Mouse (Mus musculus) layer of hippocampus, adult 2 months (tissue): ENCODE results near the gene Zdhhc14. TPM values are rescaled to one million over a fixed set of nuclear protein-coding genes. Genes with fewer than 3 reads are reported as not detected.
A peak's percentile ranks its signal among the peaks of the same experiment; 100 is the strongest.

ENCODE experiments used
- DNase-seq, 2 experiments: peaks; one replicate each; pipeline ENCODE4 v3.0.0; 2022; ENCODE audit warnings: low spot score in 2 of 2
- H3K27ac ChIP-seq: fragments of 200-600 bp; 2 replicates; pipeline ENCODE4 v1.8.1; 2022
- H3K4me3 ChIP-seq: fragments of 200-600 bp; 2 replicates; pipeline ENCODE4 v1.8.1; 2022; ENCODE audit warnings: mild to moderate bottlenecking
- CTCF ChIP-seq: fragments of 200-600 bp; conservative IDR thresholded peaks from 2 replicates; pipeline ENCODE4 v1.8.1; 2022; ENCODE audit warnings: antibody characterized with exemption, mild to moderate bottlenecking, moderate library complexity
- total RNA-seq, 2 experiments: library from RNA; stranded (reverse); gene quantifications; 2 replicates each; pipeline ENCODE4 v1.2.3; 2021

Zdhhc14 gene
- total RNA-seq, 2 experiments from 2014 or later = 40.6 to 48.6 TPM

DNA sequence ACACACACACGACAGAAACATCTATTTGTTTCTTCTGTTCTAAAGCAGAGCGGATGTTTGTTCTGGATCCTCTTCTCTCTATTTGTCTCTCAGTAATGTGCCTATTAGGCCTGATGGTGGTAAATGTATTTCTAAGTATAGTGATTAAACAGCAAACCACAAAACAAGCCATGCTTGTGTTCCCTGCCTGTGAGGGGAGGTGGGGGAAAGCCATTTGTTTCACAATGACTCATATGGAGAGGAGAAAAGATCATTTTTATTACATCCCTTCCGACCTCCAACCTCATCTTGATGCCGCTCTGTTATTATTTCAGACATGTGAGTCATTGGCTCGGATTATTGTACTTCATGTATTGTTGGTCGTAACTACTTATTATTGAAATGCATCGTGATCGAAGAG lies 149.1 kb downstream of the Zdhhc14 start:
- no peak for TF ChIP-seq CTCF
- DNase-seq = no peak

GRCm38 (mm10) chr17:5642918-5643721 lies 150.8 kb downstream of the Zdhhc14 start:
- Histone ChIP-seq H3K27ac (peak overlapping the region; percentile 74), H3K4me3 (peak overlapping the region; percentile 3; the same call in 1 of the 2 replicates)
- TF ChIP-seq CTCF = no peak
- peak; percentile 72 to 79 for DNase-seq

More for the DNA sequence above, 149.1 kb downstream of the Zdhhc14 start:
- H3K4me3 ChIP-seq = no peak overlapping the region
- no peak overlapping the region for H3K27ac ChIP-seq

DNA sequence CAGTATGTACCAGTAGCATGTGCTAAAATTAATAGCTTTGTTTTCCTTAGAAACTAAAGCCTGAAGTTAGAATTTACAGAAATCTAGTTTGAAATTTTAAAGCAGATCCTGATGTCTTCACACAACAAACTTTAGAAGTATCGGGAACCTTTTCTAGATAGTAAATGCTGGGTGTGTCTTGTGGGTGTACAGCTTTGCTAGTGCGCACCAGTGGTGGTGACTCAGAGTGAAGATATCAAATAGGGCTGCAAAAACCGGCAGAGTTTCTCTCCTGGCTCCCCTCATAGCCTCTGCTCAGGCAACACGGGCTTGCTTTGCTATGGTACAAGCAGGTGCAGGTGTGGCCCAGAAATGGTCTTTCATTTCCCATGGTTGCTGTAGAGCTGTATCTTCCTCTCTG lies 157.8 kb downstream of the Zdhhc14 start:
- no peak for DNase-seq
- no peak overlapping the region for H3K4me3 ChIP-seq
- no peak for TF ChIP-seq CTCF

GRCm38 (mm10) chr17:5650642-5651041 lies 158.3 kb downstream of the Zdhhc14 start:
- Histone ChIP-seq H3K27ac (no peak overlapping the region), H3K4me3 (no peak overlapping the region)
- TF ChIP-seq CTCF = no peak
- no peak for DNase-seq

More for the DNA sequence above, 157.8 kb downstream of the Zdhhc14 start:
- no peak overlapping the region for H3K27ac ChIP-seq

DNA sequence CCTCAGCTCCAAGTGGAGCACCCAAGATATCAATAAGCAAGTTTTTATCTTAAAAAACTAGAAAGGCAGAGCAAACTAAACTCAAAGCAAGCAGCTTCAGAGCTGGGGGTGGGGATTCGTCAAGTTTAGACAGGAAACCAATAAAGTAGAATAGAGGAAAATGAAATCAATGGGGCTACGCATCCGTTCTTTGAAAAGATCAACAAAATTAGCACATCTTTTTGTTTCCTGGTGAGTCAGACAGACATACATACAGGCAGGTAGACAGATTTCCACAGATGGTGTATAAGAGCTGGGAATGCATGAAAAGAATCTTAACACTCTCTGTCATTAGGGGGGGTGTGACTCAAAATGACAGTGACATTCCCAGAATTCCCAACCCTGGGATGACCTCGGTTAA lies 159.2 kb downstream of the Zdhhc14 start:
- no peak for TF ChIP-seq CTCF
- no peak for DNase-seq
- no peak overlapping the region for H3K27ac ChIP-seq
- H3K4me3 ChIP-seq = no peak overlapping the region

- H3K4me3 ChIP-seq = no peak overlapping the region
- H3K27ac ChIP-seq = 0 out of 2 replicates have a peak overlapping the region, but pooled peaks have one; percentile 20
- no peak for DNase-seq
- TF ChIP-seq CTCF = no peak
Measured at GRCm38 (mm10) chr17:5653981-5654380, 161.6 kb downstream of the Zdhhc14 start.

GRCm38 (mm10) chr17:5655536-5655935 lies 163.2 kb downstream of the Zdhhc14 start:
- no peak overlapping the region for H3K4me3 ChIP-seq
- TF ChIP-seq CTCF = no peak
- peak overlapping the region; percentile 28; the same call in 1 of the 2 replicates for H3K27ac ChIP-seq
- peak in 1 of 2 experiments; percentile 57 for DNase-seq

GRCm38 (mm10) chr17:5660317-5661080 lies 168.1 kb downstream of the Zdhhc14 start:
- Histone ChIP-seq H3K27ac (no peak overlapping the region; the same call in 1 of the 2 replicates), H3K4me3 (no peak overlapping the region)
- DNase-seq = no peak
- TF ChIP-seq CTCF = no peak

DNA sequence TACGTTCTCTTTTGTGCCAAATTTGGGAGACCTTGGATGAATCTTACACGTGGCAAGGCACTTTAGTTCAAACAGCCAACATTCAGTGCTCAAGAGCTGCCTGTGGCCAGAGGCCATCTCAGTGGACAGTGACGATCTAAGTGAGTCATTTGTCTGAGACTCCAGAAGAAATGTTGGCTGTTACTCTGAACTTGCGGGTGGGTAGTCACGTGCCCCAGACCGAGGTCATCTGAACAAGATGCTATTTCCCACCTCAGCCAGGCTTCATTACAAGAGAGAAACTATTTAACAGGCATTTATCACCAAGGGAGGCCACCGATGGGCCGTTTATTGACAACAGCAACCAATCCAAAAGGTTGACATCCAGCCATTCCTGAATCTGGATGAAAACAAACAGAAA lies 174.3 kb downstream of the Zdhhc14 start:
- no peak for TF ChIP-seq CTCF
- Histone ChIP-seq H3K4me3 (no peak overlapping the region), H3K27ac (no peak overlapping the region)
- DNase-seq = no peak

GRCm38 (mm10) chr17:5668456-5668855 lies 176.1 kb downstream of the Zdhhc14 start:
- TF ChIP-seq CTCF = no peak
- no peak for DNase-seq
- Histone ChIP-seq H3K4me3 (no peak overlapping the region), H3K27ac (no peak overlapping the region)

DNA sequence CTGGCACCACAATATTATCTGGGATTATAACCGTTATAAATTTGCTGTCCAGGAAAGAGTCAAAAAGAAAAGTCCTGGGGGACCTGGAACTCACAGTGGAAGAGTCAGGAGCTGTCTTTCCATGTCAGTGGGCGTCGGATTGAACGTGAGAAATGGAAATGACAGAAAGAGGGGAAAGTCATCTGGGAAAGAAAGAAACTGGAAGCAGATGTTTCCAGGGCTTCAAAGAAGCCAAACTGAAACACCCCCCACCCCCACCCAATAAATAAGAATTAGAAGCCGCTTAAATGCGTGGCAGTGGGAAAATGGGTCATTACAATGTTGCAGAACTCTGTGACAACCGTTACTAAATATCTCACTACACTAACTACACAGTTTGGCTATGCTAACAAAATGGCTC lies 176.6 kb downstream of the Zdhhc14 start:
- no peak for TF ChIP-seq CTCF
- H3K4me3 ChIP-seq = no peak overlapping the region
- H3K27ac ChIP-seq = no peak overlapping the region
- no peak for DNase-seq

- DNase-seq = no peak
- peak overlapping the region; percentile 10; the same call in 1 of the 2 replicates for H3K27ac ChIP-seq
- peak; percentile 67 for TF ChIP-seq CTCF
- H3K4me3 ChIP-seq = no peak overlapping the region
Measured at GRCm38 (mm10) chr17:5675951-5676350, 183.6 kb downstream of the Zdhhc14 start.

DNA sequence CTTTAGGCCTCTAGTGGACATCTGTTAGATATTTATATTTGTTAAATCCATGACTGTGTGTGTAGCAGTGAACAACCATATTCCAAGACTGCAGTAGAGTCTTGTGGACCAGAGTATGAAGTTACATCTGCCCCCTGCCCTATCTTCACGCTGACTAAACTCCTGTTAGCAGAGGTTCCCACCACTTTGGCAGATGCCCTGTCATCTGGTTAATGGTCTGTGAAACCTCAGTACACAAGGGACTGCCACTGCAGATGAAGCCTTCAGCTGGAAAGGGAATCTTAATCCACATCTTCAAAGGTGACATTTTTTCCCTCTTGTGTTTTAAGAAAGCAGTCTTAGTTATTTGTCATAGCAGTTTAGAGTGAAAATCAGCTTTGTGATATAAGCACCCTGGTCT lies 187.0 kb downstream of the Zdhhc14 start:
- Histone ChIP-seq H3K4me3 (no peak overlapping the region), H3K27ac (no peak overlapping the region)
- TF ChIP-seq CTCF = no peak
- DNase-seq = no peak

GRCm38 (mm10) chr17:5685324-5685723 lies 193.0 kb downstream of the Zdhhc14 start:
- Histone ChIP-seq H3K4me3 (no peak overlapping the region), H3K27ac (no peak overlapping the region)
- DNase-seq = no peak
- TF ChIP-seq CTCF = no peak
